Mouse (Mus musculus) megakaryocyte progenitor cell, adult 5-6 weeks (primary cell): Measurements from ENCODE around the gene Diras1. TPM values are rescaled to one million over a fixed set of nuclear protein-coding genes. Genes with fewer than 3 reads are reported as not detected.

ENCODE experiments used
- ATAC-seq: replicated peaks from 2 replicates; pipeline ENCODE4 v1.8.0; 2016; ENCODE audit warnings: mild to moderate bottlenecking, moderate TSS enrichment, inconsistent platforms; ENCODE audit not compliant: poor library complexity
- total RNA-seq, 2 experiments: library from RNA; stranded (forward) in 1 of 2; stranded (reverse) in 1 of 2; fragments of 157-497, 149-512 nt in 1 of 2; fragments of 200-1000 nt in 1 of 2; gene quantifications; 2 replicates each; pipeline versions ENCODE4 v1.2.3 to v1.2.4; 2015 to 2017

Diras1 gene
- total RNA-seq, 2 experiments from 2014 or later, result not detected

GRCm38 (mm10) chr10:80999362-81000196, 25.9 kb downstream of the Diras1 start:
- peak; percentile 78 for ATAC-seq

- peak; percentile 71 for ATAC-seq
Measured at GRCm38 (mm10) chr10:80998778-80999177, 26.7 kb downstream of the Diras1 start.

- ATAC-seq, result no peak
Measured at GRCm38 (mm10) chr10:80998021-80998420, 27.4 kb downstream of the Diras1 start.

GRCm38 (mm10) chr10:80997332-80997731, 28.1 kb downstream of the Diras1 start:
- ATAC-seq, result no peak

- no peak for ATAC-seq
Measured at GRCm38 (mm10) chr10:80996501-80996900, 29.0 kb downstream of the Diras1 start.

- ATAC-seq, result peak; percentile 67
Measured at GRCm38 (mm10) chr10:80995091-80995632, 30.3 kb downstream of the Diras1 start.

GRCm38 (mm10) chr10:80994621-80995020, 30.8 kb downstream of the Diras1 start:
- ATAC-seq, result no peak

GRCm38 (mm10) chr10:80993276-80993675, 32.2 kb downstream of the Diras1 start:
- ATAC-seq, result no peak

GRCm38 (mm10) chr10:80991945-80992344, 33.5 kb downstream of the Diras1 start:
- no peak for ATAC-seq

GRCm38 (mm10) chr10:80991007-80991406, 34.5 kb downstream of the Diras1 start:
- 0 out of 2 replicates have a peak, but pooled peaks have one; percentile 27 for ATAC-seq

GRCm38 (mm10) chr10:80990406-80990805, 35.1 kb downstream of the Diras1 start:
- no peak for ATAC-seq

- ATAC-seq, result 0 out of 2 replicates have a peak, but pooled peaks have one; percentile 4
Measured at GRCm38 (mm10) chr10:80989854-80990253, 35.6 kb downstream of the Diras1 start.

GRCm38 (mm10) chr10:80989446-80989845, 36.0 kb downstream of the Diras1 start:
- ATAC-seq, result 0 out of 2 replicates have a peak, but pooled peaks have one; percentile 14

- ATAC-seq, result peak; percentile 91
Measured at GRCm38 (mm10) chr10:80987709-80988441, 37.6 kb downstream of the Diras1 start.

GRCm38 (mm10) chr10:80986754-80987153, 38.7 kb downstream of the Diras1 start:
- ATAC-seq, result no peak

GRCm38 (mm10) chr10:80985970-80986701, 39.3 kb downstream of the Diras1 start:
- ATAC-seq, result no peak

GRCm38 (mm10) chr10:80985241-80985969, 40.1 kb downstream of the Diras1 start:
- no peak for ATAC-seq

- no peak for ATAC-seq
Measured at GRCm38 (mm10) chr10:80984223-80984622, 41.2 kb downstream of the Diras1 start.

GRCm38 (mm10) chr10:80982381-80982780, 43.1 kb downstream of the Diras1 start:
- no peak for ATAC-seq

GRCm38 (mm10) chr10:80981564-80982112, 43.8 kb downstream of the Diras1 start:
- peak; percentile 88 for ATAC-seq
